Mouse (Mus musculus): Measurements from ENCODE around the gene Cyp46a1. TPM values are rescaled to one million over a fixed set of nuclear protein-coding genes. Genes with fewer than 3 reads are reported as not detected.
A peak's percentile ranks its signal among the peaks of the same experiment; 100 is the strongest.

Gene Cyp46a1
- polyA plus RNA-seq, 1 experiment from 2014 or later, result 1.4 TPM

- no peak overlapping the region for H3K27ac ChIP-seq (replicated peaks; ENCODE audit: low read depth, low read length)
- H3K36me3 ChIP-seq (ENCODE audit: control insufficient read depth, insufficient read depth, low read length), result no peaks in the 10 kb centered on the region
- no peak overlapping the region for H3K9ac ChIP-seq (ENCODE audit: low read length)
- H3K9me3 ChIP-seq (ENCODE audit: control insufficient read depth, low read length), result 0 out of 2 replicates have a peak, but pooled peaks cover 2% of the 10 kb centered on the region
- H3K4me1 ChIP-seq (ENCODE audit: control insufficient read depth, insufficient read depth, low read length), result no peaks in the 10 kb centered on the region
- no peak overlapping the region for H3K4me3 ChIP-seq (ENCODE audit: low read depth, low read length)
- DNase-seq (ENCODE audit: low spot score), result no peak
- ATAC-seq (ENCODE audit: insufficient number of reproducible peaks, low FRiP score, low TSS enrichment, low read depth), result no peak
- 88% methylated on average over 1 of the region's 1 CpGs for WGBS
- no peak overlapping the region for H3K4me2 ChIP-seq (ENCODE audit: low read depth, severe bottlenecking)
- H3K27me3 ChIP-seq (ENCODE audit: control insufficient read depth, insufficient read depth, low read length), result peaks cover 36% of the 10 kb centered on the region
These were observed 21.1 kb downstream of the Cyp46a1 start for GRCm38 (mm10) chr12:108355271-108355670.

- Histone ChIP-seq H3K9me3 (ENCODE audit: control insufficient read depth, low read length) (0 out of 2 replicates have a peak, but pooled peaks cover 2% of the 10 kb centered on the region), H3K4me2 (ENCODE audit: low read depth, severe bottlenecking) (no peak overlapping the region), H3K36me3 (ENCODE audit: control insufficient read depth, insufficient read depth, low read length) (no peaks in the 10 kb centered on the region), H3K4me1 (ENCODE audit: control insufficient read depth, insufficient read depth, low read length) (no peaks in the 10 kb centered on the region), H3K27me3 (ENCODE audit: control insufficient read depth, insufficient read depth, low read length) (peaks cover 34% of the 10 kb centered on the region), H3K9ac (ENCODE audit: low read length) (no peak overlapping the region), H3K27ac (replicated peaks; ENCODE audit: low read depth, low read length) (no peak overlapping the region), H3K4me3 (ENCODE audit: low read depth, low read length) (no peak overlapping the region)
- DNase-seq (ENCODE audit: low spot score) (no peak), ATAC-seq (ENCODE audit: insufficient number of reproducible peaks, low FRiP score, low TSS enrichment, low read depth) (no peak)
These were observed 21.8 kb downstream of the Cyp46a1 start for GRCm38 (mm10) chr12:108355986-108356385.

- no peaks in the 10 kb centered on the region for H3K36me3 ChIP-seq (ENCODE audit: control insufficient read depth, insufficient read depth, low read length)
- H3K27ac ChIP-seq (replicated peaks; ENCODE audit: low read depth, low read length), result no peak overlapping the region
- no peaks in the 10 kb centered on the region for H3K27me3 ChIP-seq (ENCODE audit: control insufficient read depth, insufficient read depth, low read length)
- no peak overlapping the region for H3K4me2 ChIP-seq (ENCODE audit: low read depth, severe bottlenecking)
- H3K4me1 ChIP-seq (ENCODE audit: control insufficient read depth, insufficient read depth, low read length), result 0 out of 2 replicates have a peak, but pooled peaks cover 3% of the 10 kb centered on the region
- peak; percentile 90 for DNase-seq (ENCODE audit: low spot score)
- H3K9ac ChIP-seq (ENCODE audit: low read length), result no peak overlapping the region
- 4% methylated on average over 5 of the region's 5 CpGs for WGBS
- no peak overlapping the region for H3K4me3 ChIP-seq (ENCODE audit: low read depth, low read length)
- ATAC-seq (ENCODE audit: insufficient number of reproducible peaks, low FRiP score, low TSS enrichment, low read depth), result peak; percentile 38; the same call in 1 of the 2 replicates
- H3K9me3 ChIP-seq (ENCODE audit: control insufficient read depth, low read length), result no peaks in the 10 kb centered on the region
These were observed 29.6 kb downstream of the Cyp46a1 start for GRCm38 (mm10) chr12:108363796-108364195.

- Histone ChIP-seq H3K4me1 (ENCODE audit: control insufficient read depth, insufficient read depth, low read length) (0 out of 2 replicates have a peak, but pooled peaks cover 3% of the 10 kb centered on the region), H3K4me3 (ENCODE audit: low read depth, low read length) (no peak overlapping the region), H3K27me3 (ENCODE audit: control insufficient read depth, insufficient read depth, low read length) (no peaks in the 10 kb centered on the region), H3K27ac (replicated peaks; ENCODE audit: low read depth, low read length) (no peak overlapping the region), H3K9me3 (ENCODE audit: control insufficient read depth, low read length) (no peaks in the 10 kb centered on the region), H3K4me2 (ENCODE audit: low read depth, severe bottlenecking) (no peak overlapping the region), H3K9ac (ENCODE audit: low read length) (no peak overlapping the region), H3K36me3 (ENCODE audit: control insufficient read depth, insufficient read depth, low read length) (no peaks in the 10 kb centered on the region)
- 19% methylated on average over 3 of the region's 3 CpGs for WGBS
- DNase-seq (ENCODE audit: low spot score) (no peak), ATAC-seq (ENCODE audit: insufficient number of reproducible peaks, low FRiP score, low TSS enrichment, low read depth) (no peak)
These were observed 31.2 kb downstream of the Cyp46a1 start for GRCm38 (mm10) chr12:108365340-108365739.

GRCm38 (mm10) chr12:108365868-108366267 is 31.7 kb downstream of the Cyp46a1 start:
- H3K27ac ChIP-seq (replicated peaks; ENCODE audit: low read depth, low read length), result no peak overlapping the region
- 0 out of 2 replicates have a peak, but pooled peaks cover 4% of the 10 kb centered on the region for H3K4me1 ChIP-seq (ENCODE audit: control insufficient read depth, insufficient read depth, low read length)
- WGBS, result 79% methylated on average over 7 of the region's 7 CpGs
- no peak overlapping the region for H3K4me2 ChIP-seq (ENCODE audit: low read depth, severe bottlenecking)
- ATAC-seq (ENCODE audit: insufficient number of reproducible peaks, low FRiP score, low TSS enrichment, low read depth) (no peak), DNase-seq (ENCODE audit: low spot score) (no peak)
- H3K9ac ChIP-seq (ENCODE audit: low read length), result no peak overlapping the region
- no peak overlapping the region for H3K4me3 ChIP-seq (ENCODE audit: low read depth, low read length)
- no peaks in the 10 kb centered on the region for H3K27me3 ChIP-seq (ENCODE audit: control insufficient read depth, insufficient read depth, low read length)
- no peaks in the 10 kb centered on the region for H3K9me3 ChIP-seq (ENCODE audit: control insufficient read depth, low read length)
- no peaks in the 10 kb centered on the region for H3K36me3 ChIP-seq (ENCODE audit: control insufficient read depth, insufficient read depth, low read length)

GRCm38 (mm10) chr12:108367909-108368308 is 33.7 kb downstream of the Cyp46a1 start:
- WGBS, result 88% methylated on average over 2 of the region's 2 CpGs
- Histone ChIP-seq H3K4me1 (ENCODE audit: control insufficient read depth, insufficient read depth, low read length) (peaks cover 12% of the 10 kb centered on the region; the same call in 1 of the 2 replicates), H3K27me3 (ENCODE audit: control insufficient read depth, insufficient read depth, low read length) (no peaks in the 10 kb centered on the region), H3K27ac (replicated peaks; ENCODE audit: low read depth, low read length) (no peak overlapping the region), H3K4me2 (ENCODE audit: low read depth, severe bottlenecking) (no peak overlapping the region), H3K9ac (ENCODE audit: low read length) (no peak overlapping the region), H3K36me3 (ENCODE audit: control insufficient read depth, insufficient read depth, low read length) (no peaks in the 10 kb centered on the region), H3K4me3 (ENCODE audit: low read depth, low read length) (no peak overlapping the region), H3K9me3 (ENCODE audit: control insufficient read depth, low read length) (no peaks in the 10 kb centered on the region)
- no peak for DNase-seq (ENCODE audit: low spot score)
- ATAC-seq (ENCODE audit: insufficient number of reproducible peaks, low FRiP score, low TSS enrichment, low read depth), result no peak

GRCm38 (mm10) chr12:108368921-108369320 is 34.7 kb downstream of the Cyp46a1 start:
- ATAC-seq (ENCODE audit: insufficient number of reproducible peaks, low FRiP score, low TSS enrichment, low read depth), result no peak
- Histone ChIP-seq H3K9ac (ENCODE audit: low read length) (no peak overlapping the region), H3K27me3 (ENCODE audit: control insufficient read depth, insufficient read depth, low read length) (no peaks in the 10 kb centered on the region), H3K4me3 (ENCODE audit: low read depth, low read length) (no peak overlapping the region), H3K27ac (replicated peaks; ENCODE audit: low read depth, low read length) (no peak overlapping the region), H3K9me3 (ENCODE audit: control insufficient read depth, low read length) (no peaks in the 10 kb centered on the region), H3K36me3 (ENCODE audit: control insufficient read depth, insufficient read depth, low read length) (no peaks in the 10 kb centered on the region), H3K4me1 (ENCODE audit: control insufficient read depth, insufficient read depth, low read length) (peaks cover 22% of the 10 kb centered on the region), H3K4me2 (ENCODE audit: low read depth, severe bottlenecking) (no peak overlapping the region)
- 56% methylated on average over 5 of the region's 5 CpGs for WGBS
- no peak for DNase-seq (ENCODE audit: low spot score)

GRCm38 (mm10) chr12:108370596-108371428 is 36.6 kb downstream of the Cyp46a1 start, which contains the start of gene Eml1:
Gene Eml1, plus strand, starts transcription at chr12:108370957.
- Histone ChIP-seq H3K27me3 (ENCODE audit: control insufficient read depth, insufficient read depth, low read length) (no peaks in the 10 kb centered on the region), H3K4me2 (ENCODE audit: low read depth, severe bottlenecking) (no peak within 1 kb of the TSS), H3K9me3 (ENCODE audit: control insufficient read depth, low read length) (no peaks in the 10 kb centered on the region), H3K27ac (replicated peaks; ENCODE audit: low read depth, low read length) (no peak within 1 kb of the TSS), H3K4me3 (ENCODE audit: low read depth, low read length) (no peak within 1 kb of the TSS), H3K9ac (ENCODE audit: low read length) (no peak within 1 kb of the TSS), H3K36me3 (ENCODE audit: control insufficient read depth, insufficient read depth, low read length) (no peaks in the 10 kb centered on the region), H3K4me1 (ENCODE audit: control insufficient read depth, insufficient read depth, low read length) (peaks cover 29% of the 10 kb centered on the region)
- ATAC-seq (ENCODE audit: insufficient number of reproducible peaks, low FRiP score, low TSS enrichment, low read depth), result no peak
- 80% methylated on average over 19 of the region's 19 CpGs for WGBS
- DNase-seq (ENCODE audit: low spot score), result no peak
